Mouse (Mus musculus) forebrain, postnatal 0 days (tissue): Measurements from ENCODE around the gene Atrx. TPM values are rescaled to one million over a fixed set of nuclear protein-coding genes. Genes with fewer than 3 reads are reported as not detected.

Experiments used
- ATAC-seq: fragments of 200-750 bp; cut with Nextera tagmentation; 2 replicates; pipeline ENCODE4 v1.8.0; 2017; ENCODE audit warnings: mild to moderate bottlenecking, moderate library complexity
- DNase-seq: peaks from one replicate; pipeline ENCODE4 v3.0.0-alpha.2; 2015
- H3K27ac ChIP-seq: fragments of 300-500 bp; sonication (generic); 2 replicates; pipeline ENCODE4 v1.5.1; 2014; ENCODE audit warnings: low read depth, mild to moderate bottlenecking, antibody characterized with exemption, low read length, moderate library complexity, mixed read lengths
- H3K27me3 ChIP-seq: fragments of 300-500 bp; sonication (generic); 2 replicates; pipeline ENCODE4 v1.6.1; 2014; ENCODE audit warnings: mild to moderate bottlenecking, low read length, mixed read lengths; ENCODE audit not compliant: insufficient read depth
- H3K36me3 ChIP-seq: fragments of 300-500 bp; sonication (generic); 2 replicates; pipeline ENCODE4 v1.6.1; 2014; ENCODE audit warnings: mild to moderate bottlenecking, moderate library complexity; ENCODE audit not compliant: insufficient read depth
- H3K4me1 ChIP-seq: fragments of 300-500 bp; sonication (generic); 2 replicates; pipeline ENCODE4 v1.6.1; 2014; ENCODE audit warnings: antibody characterized with exemption; ENCODE audit not compliant: insufficient read depth
- H3K4me2 ChIP-seq: fragments of 300-500 bp; sonication (generic); 2 replicates; pipeline ENCODE4 v1.6.1; 2014; ENCODE audit warnings: low read depth, mild to moderate bottlenecking, moderate library complexity
- H3K4me3 ChIP-seq: fragments of 300-500 bp; sonication (generic); 2 replicates; pipeline ENCODE4 v1.5.1; 2014; ENCODE audit warnings: low read depth, low read length, mixed read lengths
- H3K9ac ChIP-seq: fragments of 300-500 bp; sonication (generic); 2 replicates; pipeline ENCODE4 v1.6.1; 2014; ENCODE audit warnings: mild to moderate bottlenecking
- H3K9me3 ChIP-seq: fragments of 300-500 bp; sonication (generic); 2 replicates; pipeline ENCODE4 v1.6.1; 2016; ENCODE audit warnings: low read length
- CTCF ChIP-seq: sonication (generic); IDR thresholded peaks from 2 replicates; pipeline ENCODE4 v1.5.1; 2016; ENCODE audit warnings: antibody characterized with exemption, control low read depth, low read depth
- WGBS: fragments of 180-500 bp; shearing (Covaris S2); extraction: QIAGEN DNeasy Blood & Tissue Kit; methylation state at CpG from one replicate; pipeline ENCODE4 v1.1.7; 2014; 5-methylcytosine and 5-hydroxymethylcytosine counted together
- polyA plus RNA-seq: library from polyadenylated mRNA; unstranded; fragments of >200 nt; fragmentation: Nextera tagmentation; extraction: Ambion mirVana; gene quantifications from 2 replicates; pipeline ENCODE4 v1.2.1, GENCODE M21; 2015
- total RNA-seq: library from RNA; depleted of rRNA; stranded (reverse); fragments of >200 nt; gene quantifications from 2 replicates; pipeline ENCODE4 v1.2.3, GENCODE M21; 2014

The Atrx gene
- total and polyA plus RNA-seq, 2 experiments from 2014 or later: 222 to 305 TPM

GRCm38 (mm10) chrX:105773281-105773680 is 155.9 kb downstream of the Atrx start:
- no peaks in the 10 kb centered on the region for H3K4me1 ChIP-seq
- ATAC-seq (no peak), DNase-seq (no peak)
- no peak overlapping the region for H3K9ac ChIP-seq
- whole genome bisulfite sequencing: 80% methylated on average over 5 of the region's 5 CpGs
- H3K27ac ChIP-seq: no peak overlapping the region
- TF ChIP-seq CTCF: no peak
- H3K4me2 ChIP-seq: no peak overlapping the region
- H3K27me3 ChIP-seq: no peaks in the 10 kb centered on the region
- H3K36me3 ChIP-seq: no peaks in the 10 kb centered on the region
- no peak overlapping the region for H3K4me3 ChIP-seq
- H3K9me3 ChIP-seq: no peaks in the 10 kb centered on the region

- Histone ChIP-seq H3K27ac (no peak overlapping the region), H3K9ac (no peak overlapping the region), H3K36me3 (no peaks in the 10 kb centered on the region), H3K4me3 (no peak overlapping the region), H3K9me3 (no peaks in the 10 kb centered on the region), H3K27me3 (peaks cover 5% of the 10 kb centered on the region; the same call in 1 of the 2 replicates), H3K4me2 (no peak overlapping the region), H3K4me1 (no peaks in the 10 kb centered on the region)
- TF ChIP-seq CTCF: no peak
- no peak for ATAC-seq
- no peak for DNase-seq
- WGBS: 83% methylated on average over 3 of the region's 3 CpGs
These were observed 161.3 kb downstream of the Atrx start for GRCm38 (mm10) chrX:105767932-105768331.

GRCm38 (mm10) chrX:105767177-105767764 is 161.9 kb downstream of the Atrx start:
- Histone ChIP-seq H3K4me1 (no peaks in the 10 kb centered on the region), H3K27ac (no peak overlapping the region), H3K9me3 (no peaks in the 10 kb centered on the region), H3K9ac (no peak overlapping the region), H3K36me3 (no peaks in the 10 kb centered on the region), H3K4me3 (no peak overlapping the region), H3K4me2 (no peak overlapping the region), H3K27me3 (peaks cover 5% of the 10 kb centered on the region; the same call in 1 of the 2 replicates)
- no peak for TF ChIP-seq CTCF
- WGBS: 38% methylated on average over 9 of the region's 9 CpGs
- ATAC-seq: no peak
- no peak for DNase-seq

DNA sequence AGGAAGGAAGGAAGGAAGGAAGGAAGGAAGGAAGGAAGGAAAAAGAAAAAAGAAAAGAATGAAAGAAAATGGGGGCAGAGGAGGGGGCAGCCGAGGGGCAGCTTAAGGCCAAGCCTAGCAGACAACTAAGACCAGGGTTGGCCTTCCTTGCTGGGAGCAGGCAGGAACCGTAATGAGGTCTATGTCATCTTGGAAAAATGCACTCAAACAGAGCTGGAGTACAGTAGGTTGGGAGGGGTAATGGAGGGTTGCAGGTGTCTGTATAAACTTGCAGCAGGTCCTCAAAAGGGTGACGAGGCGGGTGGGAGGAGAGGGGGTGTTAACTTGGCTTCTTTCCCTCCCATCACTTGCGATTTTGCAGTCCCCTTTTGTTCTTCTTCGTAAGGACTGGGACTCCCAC is 163.2 kb downstream of the Atrx start:
- no peaks in the 10 kb centered on the region for H3K36me3 ChIP-seq
- no peaks in the 10 kb centered on the region for H3K4me1 ChIP-seq
- H3K9me3 ChIP-seq: no peaks in the 10 kb centered on the region
- ATAC-seq (no peak), DNase-seq (no peak)
- H3K27me3 ChIP-seq: peaks cover 5% of the 10 kb centered on the region; the same call in 1 of the 2 replicates
- H3K9ac ChIP-seq: no peak overlapping the region
- no peak overlapping the region for H3K27ac ChIP-seq
- 35% methylated on average over 6 of the region's 6 CpGs for WGBS
- TF ChIP-seq CTCF: no peak
- no peak overlapping the region for H3K4me3 ChIP-seq
- H3K4me2 ChIP-seq: no peak overlapping the region

GRCm38 (mm10) chrX:105765005-105765706 is 164.0 kb downstream of the Atrx start:
- WGBS: 34% methylated on average over 34 of the region's 36 CpGs
- peak; percentile 2 for DNase-seq

DNA sequence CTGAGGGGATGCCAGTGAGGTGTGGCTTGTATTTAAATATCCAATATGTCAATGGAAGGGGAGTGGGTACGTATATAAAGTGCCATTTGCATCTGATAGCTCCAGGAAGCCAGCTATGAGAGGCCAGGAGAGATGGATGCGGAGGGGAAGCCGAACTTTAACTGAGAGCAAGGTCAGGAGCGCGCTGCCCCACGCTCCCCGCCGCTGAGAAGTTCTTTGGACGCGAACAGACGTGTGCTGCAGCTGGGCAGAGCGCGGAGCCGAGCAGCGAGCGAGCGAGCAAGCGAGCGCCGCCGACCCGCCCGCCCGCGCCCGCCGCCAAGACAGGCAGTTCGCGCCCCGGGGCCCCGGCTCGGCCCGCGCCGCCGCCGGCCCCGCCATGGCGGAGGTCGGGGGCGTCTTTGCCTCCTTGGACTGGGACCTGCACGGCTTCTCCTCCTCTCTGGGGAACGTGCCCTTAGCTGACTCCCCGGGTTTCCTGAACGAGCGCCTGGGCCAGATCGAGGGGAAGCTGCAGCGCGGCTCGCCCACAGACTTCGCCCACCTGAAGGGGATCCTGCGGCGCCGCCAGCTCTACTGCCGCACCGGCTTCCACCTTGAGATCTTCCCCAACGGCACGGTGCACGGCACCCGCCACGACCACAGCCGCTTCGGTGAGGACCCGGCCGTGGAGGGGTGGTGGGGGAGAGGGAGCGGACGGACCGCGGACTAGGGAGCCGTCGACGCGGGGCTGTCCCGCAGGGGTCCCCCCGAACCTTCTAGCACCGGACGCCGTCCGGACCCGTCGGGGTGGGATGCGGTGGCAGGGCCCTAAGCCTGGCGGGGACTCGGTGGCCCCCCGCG is 164.8 kb downstream of the Atrx start, which contains the start of gene Fgf16:
TSS of gene Fgf16 (plus strand) at position 118 of the 843 bp plus-strand sequence.
- Histone ChIP-seq H3K9me3 (no peaks in the 10 kb centered on the region), H3K4me1 (no peaks in the 10 kb centered on the region), H3K4me2 (peak within 1 kb of the TSS; percentile 68), H3K36me3 (no peaks in the 10 kb centered on the region), H3K27me3 (peaks cover 5% of the 10 kb centered on the region; the same call in 1 of the 2 replicates), H3K4me3 (peak within 1 kb of the TSS; percentile 42), H3K27ac (no peak within 1 kb of the TSS), H3K9ac (peak within 1 kb of the TSS; percentile 18)
- TF ChIP-seq CTCF: no peak
- ATAC-seq (peak; percentile 44), DNase-seq (no peak)
- WGBS: 21% methylated on average over 81 of the region's 86 CpGs

More at GRCm38 (mm10) chrX:105765005-105765706, 164.0 kb downstream of the Atrx start:
- H3K4me1 ChIP-seq: no peaks in the 10 kb centered on the region
- no peak for TF ChIP-seq CTCF
- no peak overlapping the region for H3K27ac ChIP-seq
- H3K4me2 ChIP-seq: peak overlapping the region; percentile 68
- H3K27me3 ChIP-seq: peaks cover 5% of the 10 kb centered on the region; the same call in 1 of the 2 replicates
- ATAC-seq: no peak
- no peaks in the 10 kb centered on the region for H3K9me3 ChIP-seq
- H3K4me3 ChIP-seq: peak overlapping the region; percentile 42
- no peaks in the 10 kb centered on the region for H3K36me3 ChIP-seq
- no peak overlapping the region for H3K9ac ChIP-seq
